Mouse (Mus musculus) hindbrain, postnatal 0 days (tissue): ENCODE results near the gene Btbd3. TPM values are rescaled to one million over a fixed set of nuclear protein-coding genes. Genes with fewer than 3 reads are reported as not detected.
A peak's percentile ranks its signal among the peaks of the same experiment; 100 is the strongest.

Experiments
- ATAC-seq: fragments of 200-750 bp; cut with Nextera tagmentation; 2 replicates; pipeline ENCODE4 v1.8.0; 2017; ENCODE audit warnings: mild to moderate bottlenecking, moderate TSS enrichment, moderate library complexity
- DNase-seq: peaks from one replicate; pipeline ENCODE4 v3.0.0-alpha.2; 2015; ENCODE audit warnings: low spot score
- H3K27ac ChIP-seq: fragments of 300-500 bp; sonication (generic); 2 replicates; pipeline ENCODE4 v1.5.1; 2014; ENCODE audit warnings: mild to moderate bottlenecking
- H3K27me3 ChIP-seq: fragments of 300-500 bp; sonication (generic); 2 replicates; pipeline ENCODE4 v1.6.1; 2014; ENCODE audit warnings: low read length, mixed read lengths; ENCODE audit not compliant: insufficient read depth
- H3K36me3 ChIP-seq: fragments of 300-500 bp; sonication (generic); 2 replicates; pipeline ENCODE4 v1.6.1; 2014; ENCODE audit warnings: low read length, mixed read lengths; ENCODE audit not compliant: insufficient read depth
- H3K4me1 ChIP-seq: fragments of 300-500 bp; sonication (generic); 2 replicates; pipeline ENCODE4 v1.6.1; 2014; ENCODE audit warnings: antibody characterized with exemption, low read length, mixed read lengths; ENCODE audit not compliant: insufficient read depth
- H3K4me2 ChIP-seq: fragments of 300-500 bp; sonication (generic); 2 replicates; pipeline ENCODE4 v1.6.1; 2014; ENCODE audit warnings: low read depth, mild to moderate bottlenecking, low read length, moderate library complexity, mixed read lengths
- H3K4me3 ChIP-seq: fragments of 300-500 bp; sonication (generic); 2 replicates; pipeline ENCODE4 v1.5.1; 2014; ENCODE audit warnings: low read length
- H3K9ac ChIP-seq: fragments of 300-500 bp; sonication (generic); replicated peaks from 2 replicates; pipeline ENCODE4 v1.6.1; 2014; ENCODE audit warnings: mild to moderate bottlenecking, low read length, moderate library complexity, mixed read lengths
- H3K9me3 ChIP-seq: fragments of 300-500 bp; sonication (generic); 2 replicates; pipeline ENCODE4 v1.6.1; 2016; ENCODE audit warnings: low read length, mixed read lengths
- CTCF ChIP-seq: IDR thresholded peaks from 2 replicates; pipeline ENCODE4 v1.5.1; 2016; ENCODE audit warnings: antibody characterized with exemption, control low read depth, low read depth
- WGBS: fragments of 180-500 bp; shearing (Covaris S2); extraction: QIAGEN DNeasy Blood & Tissue Kit; methylation state at CpG from one replicate; pipeline ENCODE4 v1.1.7; 2014; 5-methylcytosine and 5-hydroxymethylcytosine counted together
- polyA plus RNA-seq: library from polyadenylated mRNA; unstranded; fragments of >200 nt; fragmentation: Nextera tagmentation; extraction: Ambion mirVana; gene quantifications from 2 replicates; pipeline ENCODE4 v1.2.1, GENCODE M21; 2015
- total RNA-seq: library from RNA; depleted of rRNA; stranded (reverse); fragments of >200 nt; gene quantifications from 2 replicates; pipeline ENCODE4 v1.2.3, GENCODE M21; 2014

The Btbd3 gene
- total and polyA plus RNA-seq, 2 experiments from 2014 or later = 37.4 to 63.1 TPM

DNA sequence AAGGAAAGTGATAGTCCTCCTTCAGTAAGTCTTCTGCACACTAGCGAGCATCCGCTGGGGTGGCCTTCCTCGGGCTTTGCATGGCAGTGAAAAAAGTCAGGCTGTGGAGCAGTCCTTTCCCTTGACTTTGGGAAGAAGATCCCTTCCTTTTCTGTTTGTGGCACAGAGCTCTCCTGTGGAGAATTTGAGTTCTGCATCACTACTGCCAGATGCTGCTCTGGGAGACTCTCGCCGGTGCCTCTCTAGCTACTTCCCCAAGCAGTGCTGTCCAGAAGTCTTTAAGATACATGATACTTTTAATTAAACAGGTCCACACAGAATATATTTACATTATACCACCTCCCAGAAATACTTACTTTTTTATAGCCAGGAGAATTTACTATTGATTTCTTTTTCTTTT is 10.3 kb downstream of the Btbd3 start:
- Histone ChIP-seq H3K27ac (peak overlapping the region; percentile 36; the same call in 1 of the 2 replicates), H3K4me3 (no peak overlapping the region), H3K9me3 (no peaks in the 10 kb centered on the region), H3K4me2 (no peak overlapping the region), H3K27me3 (no peaks in the 10 kb centered on the region), H3K9ac (no peak overlapping the region), H3K4me1 (peaks cover 20% of the 10 kb centered on the region), H3K36me3 (no peaks in the 10 kb centered on the region)
- no peak for TF ChIP-seq CTCF
- ATAC-seq (no peak), DNase-seq (no peak)
- 63% methylated on average over 5 of the region's 5 CpGs for WGBS

DNA sequence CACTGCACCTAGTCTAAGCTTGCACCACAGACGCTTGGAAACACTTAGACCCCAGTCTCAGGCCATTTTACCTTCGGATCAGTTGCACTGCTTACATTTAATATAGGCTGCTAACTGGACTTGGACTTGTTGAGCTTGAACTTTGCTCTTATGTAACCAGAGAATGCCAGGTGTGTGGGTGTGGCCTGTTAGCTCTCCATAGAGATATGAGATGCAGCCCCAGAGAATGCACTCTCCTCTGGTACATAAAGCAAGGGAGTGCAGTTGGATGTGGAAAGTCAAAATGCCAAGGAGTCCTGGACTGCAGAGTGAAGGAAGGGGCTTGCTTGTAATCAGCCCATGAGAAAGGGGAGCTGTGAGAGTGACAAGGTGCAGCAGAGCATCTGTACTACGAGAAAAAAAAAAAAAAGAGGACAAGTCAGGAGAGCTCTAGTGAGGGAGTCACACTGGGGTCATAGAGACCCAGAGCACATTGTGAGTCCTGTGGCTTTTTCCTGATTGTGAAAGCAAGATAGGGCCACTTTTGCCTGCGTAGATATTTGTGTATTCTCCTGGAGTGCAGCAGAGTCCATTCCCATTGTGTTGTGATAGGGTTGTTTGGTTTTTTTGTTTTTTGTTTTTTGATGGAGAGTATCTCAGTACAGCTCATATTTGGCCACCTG is 11.6 kb downstream of the Btbd3 start:
- H3K4me3 ChIP-seq = no peak overlapping the region
- no peak overlapping the region for H3K4me2 ChIP-seq
- peaks cover 20% of the 10 kb centered on the region for H3K4me1 ChIP-seq
- ATAC-seq (no peak), DNase-seq (no peak)
- no peaks in the 10 kb centered on the region for H3K9me3 ChIP-seq
- no peak overlapping the region for H3K9ac ChIP-seq
- no peak overlapping the region for H3K27ac ChIP-seq
- H3K27me3 ChIP-seq = no peaks in the 10 kb centered on the region
- WGBS = 65% methylated on average over 4 of the region's 4 CpGs
- TF ChIP-seq CTCF = no peak
- H3K36me3 ChIP-seq = no peaks in the 10 kb centered on the region

DNA sequence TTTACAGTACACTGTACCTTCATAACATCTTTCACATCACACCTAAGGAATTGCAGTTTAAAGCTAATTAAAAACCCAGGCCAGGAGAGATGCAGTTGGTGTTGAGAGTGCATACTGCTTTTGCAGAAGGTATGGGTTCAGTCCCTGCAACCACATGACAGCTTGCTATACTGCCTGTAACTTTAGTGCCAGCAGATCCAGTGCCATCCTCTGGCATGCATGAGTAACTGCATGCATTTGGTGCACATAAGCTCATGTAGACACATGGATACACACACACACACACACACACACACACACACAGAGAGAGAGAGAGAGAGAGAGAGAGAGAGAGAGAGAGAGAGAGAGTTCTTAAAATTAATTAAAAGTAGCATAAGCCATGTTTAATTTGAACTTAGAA is 13.0 kb downstream of the Btbd3 start:
- no peak for DNase-seq
- TF ChIP-seq CTCF = peak; percentile 37

DNA sequence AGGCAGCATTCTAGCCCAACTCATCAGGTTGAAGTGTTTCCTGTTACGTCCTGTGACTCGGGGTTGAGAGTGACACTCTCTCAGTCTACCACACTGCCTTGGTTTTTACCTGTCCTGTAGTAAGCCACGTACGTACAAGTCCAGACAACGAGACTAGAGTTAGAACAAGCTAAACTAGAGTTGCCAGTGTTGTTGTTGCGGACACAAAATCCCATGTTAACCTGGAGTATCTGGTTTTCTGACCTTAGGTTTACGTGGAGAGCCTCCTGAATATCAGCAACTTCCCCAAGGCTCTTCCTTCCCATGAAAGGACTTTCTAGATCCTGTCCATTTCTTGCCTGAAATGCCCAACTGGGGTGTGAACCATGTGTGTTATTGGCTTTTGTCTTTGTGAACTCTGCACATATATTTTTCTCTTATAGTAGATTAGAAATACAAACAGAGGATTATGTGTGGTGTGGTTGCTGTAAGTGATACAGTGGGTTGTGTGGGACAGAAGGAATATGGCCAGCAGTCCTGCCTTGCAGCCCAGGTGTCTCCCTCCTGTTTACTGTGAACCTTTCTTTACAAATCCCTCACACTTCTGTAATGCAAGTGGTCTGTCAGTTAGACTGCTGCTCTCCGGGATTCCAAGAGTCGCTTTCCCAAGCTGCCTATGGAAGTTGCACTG is 17.2 kb downstream of the Btbd3 start:
- no peak for TF ChIP-seq CTCF
- peaks cover 12% of the 10 kb centered on the region for H3K4me1 ChIP-seq
- ATAC-seq (no peak), DNase-seq (no peak)
- H3K4me2 ChIP-seq = no peak overlapping the region
- H3K4me3 ChIP-seq = no peak overlapping the region
- no peaks in the 10 kb centered on the region for H3K27me3 ChIP-seq
- no peak overlapping the region for H3K9ac ChIP-seq
- no peaks in the 10 kb centered on the region for H3K36me3 ChIP-seq
- H3K27ac ChIP-seq = no peak overlapping the region
- no peaks in the 10 kb centered on the region for H3K9me3 ChIP-seq
- WGBS = 87% methylated on average over 9 of the region's 9 CpGs

More for the DNA sequence above, 13.0 kb downstream of the Btbd3 start:
- Histone ChIP-seq H3K27ac (no peak overlapping the region), H3K4me2 (no peak overlapping the region), H3K36me3 (no peaks in the 10 kb centered on the region), H3K9me3 (no peaks in the 10 kb centered on the region), H3K9ac (no peak overlapping the region), H3K4me3 (no peak overlapping the region), H3K4me1 (peaks cover 20% of the 10 kb centered on the region), H3K27me3 (no peaks in the 10 kb centered on the region)
- no peak for ATAC-seq

DNA sequence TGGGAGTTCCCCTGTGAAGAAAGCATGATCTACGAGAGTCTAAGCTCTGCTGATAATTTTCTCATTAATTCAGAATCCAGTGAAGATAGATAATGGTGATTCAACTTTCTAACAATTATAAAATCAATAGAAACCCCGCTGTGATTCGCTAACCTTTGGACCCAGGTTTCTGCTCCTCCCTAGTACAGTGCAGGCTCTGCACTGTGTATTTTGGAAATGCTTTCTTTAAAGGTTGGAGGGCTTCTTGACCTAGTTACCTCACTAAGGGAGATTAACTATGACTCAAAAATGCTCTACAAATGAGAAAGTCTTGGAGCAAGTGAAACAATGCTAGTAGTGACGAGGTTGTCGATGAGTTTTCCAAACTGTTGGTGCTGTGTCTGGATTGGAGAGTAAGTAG is 17.7 kb downstream of the Btbd3 start:
- no peaks in the 10 kb centered on the region for H3K36me3 ChIP-seq
- no peak overlapping the region for H3K27ac ChIP-seq
- DNase-seq = no peak
- H3K4me1 ChIP-seq = peaks cover 12% of the 10 kb centered on the region
- no peak overlapping the region for H3K9ac ChIP-seq
- no peak for ATAC-seq
- WGBS = 80% methylated on average over 5 of the region's 5 CpGs
- no peak overlapping the region for H3K4me3 ChIP-seq
- H3K4me2 ChIP-seq = no peak overlapping the region
- H3K9me3 ChIP-seq = no peaks in the 10 kb centered on the region
- no peaks in the 10 kb centered on the region for H3K27me3 ChIP-seq
- no peak for TF ChIP-seq CTCF

DNA sequence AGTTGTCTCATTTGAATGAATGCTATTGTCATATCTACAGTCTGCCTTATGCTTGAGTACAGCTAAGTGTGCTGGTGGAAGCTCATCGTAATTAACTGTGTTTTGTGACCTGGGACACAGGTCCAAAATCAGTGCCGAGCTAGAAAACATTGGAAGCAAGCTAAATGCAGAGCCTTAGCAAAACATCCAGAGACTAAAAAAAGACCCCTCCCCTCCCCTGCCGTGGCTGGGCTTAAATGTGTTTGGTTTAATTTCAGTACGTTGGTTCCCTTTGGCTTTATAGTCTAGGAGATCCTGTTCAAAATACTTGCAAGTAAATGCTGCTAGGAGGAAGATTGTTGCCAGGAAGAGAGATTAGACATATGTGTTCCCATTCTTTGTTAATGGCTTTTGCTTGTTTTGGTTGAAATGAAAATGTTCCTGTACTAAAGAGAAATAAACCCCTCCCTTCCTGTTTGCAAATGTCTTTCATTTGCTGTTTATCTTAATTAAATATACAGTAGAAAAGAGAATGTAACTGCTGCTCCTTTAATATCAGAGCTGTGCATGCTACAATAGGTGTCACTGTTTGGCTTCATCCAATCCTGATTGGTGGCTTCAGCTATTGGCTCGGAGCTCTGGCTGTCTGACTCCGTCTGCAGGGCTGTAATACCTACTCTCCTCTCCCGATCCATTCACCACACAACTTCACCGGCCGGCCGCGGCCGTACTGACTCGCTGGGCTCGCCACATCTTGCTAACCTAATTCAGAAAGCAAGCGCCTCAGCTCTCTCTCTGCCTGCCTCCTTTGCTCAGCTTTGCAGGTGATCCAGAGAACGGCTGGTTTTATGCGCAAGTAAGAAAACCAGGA is 21.7 kb downstream of the Btbd3 start:
- peak overlapping the region; percentile 70 for H3K9ac ChIP-seq
- DNase-seq (peak; percentile 92), ATAC-seq (peak; percentile 96)
- peak overlapping the region; percentile 46 for H3K27ac ChIP-seq
- WGBS = 5% methylated on average over 17 of the region's 17 CpGs
- H3K27me3 ChIP-seq = no peaks in the 10 kb centered on the region
- H3K4me1 ChIP-seq = peaks cover 12% of the 10 kb centered on the region
- no peaks in the 10 kb centered on the region for H3K9me3 ChIP-seq
- peak overlapping the region; percentile 46 for H3K4me3 ChIP-seq
- H3K4me2 ChIP-seq = peak overlapping the region; percentile 56
- H3K36me3 ChIP-seq = no peaks in the 10 kb centered on the region
- TF ChIP-seq CTCF = peak; percentile 46
